Mouse (Mus musculus) liver, embryonic 16.5 days (tissue): ENCODE measurements around the gene Vstm2l. TPM values are rescaled to one million over a fixed set of nuclear protein-coding genes. Genes with fewer than 3 reads are reported as not detected.

Experiments
- ATAC-seq: fragments of 200-750 bp; cut with Nextera tagmentation; 2 replicates; pipeline ENCODE4 v1.8.0; 2017; ENCODE audit warnings: low read depth, mild to moderate bottlenecking, moderate number of reproducible peaks, moderate library complexity
- H3K27ac ChIP-seq: fragments of 300-500 bp; sonication (generic); 2 replicates; pipeline ENCODE4 v1.5.1; 2014; ENCODE audit warnings: mild to moderate bottlenecking, low read length
- H3K27me3 ChIP-seq: fragments of 300-500 bp; sonication (generic); 2 replicates; pipeline ENCODE4 v1.6.1; 2014; ENCODE audit warnings: low read depth, low read length, mixed read lengths; ENCODE audit not compliant: control insufficient read depth, insufficient read depth
- H3K36me3 ChIP-seq: fragments of 300-500 bp; sonication (generic); 2 replicates; pipeline ENCODE4 v1.6.1; 2014; ENCODE audit warnings: mild to moderate bottlenecking; ENCODE audit not compliant: control insufficient read depth, insufficient read depth
- H3K4me1 ChIP-seq: fragments of 300-500 bp; sonication (generic); 2 replicates; pipeline ENCODE4 v1.6.1; 2014; ENCODE audit warnings: low read depth, low read length, mixed read lengths; ENCODE audit not compliant: control insufficient read depth
- H3K4me2 ChIP-seq: fragments of 300-500 bp; sonication (generic); 2 replicates; pipeline ENCODE4 v1.6.1; 2014; ENCODE audit warnings: low read depth, low read length, mixed read lengths
- H3K4me3 ChIP-seq: fragments of 300-500 bp; sonication (generic); 2 replicates; pipeline ENCODE4 v1.5.1; 2014; ENCODE audit warnings: low read depth, mild to moderate bottlenecking, low read length
- H3K9ac ChIP-seq: fragments of 300-500 bp; sonication (generic); 2 replicates; pipeline ENCODE4 v1.6.1; 2014; ENCODE audit warnings: low read depth, low read length
- H3K9me3 ChIP-seq: fragments of 300-500 bp; sonication (generic); replicated peaks from 2 replicates; pipeline ENCODE4 v1.6.1; 2016; ENCODE audit warnings: low read length; ENCODE audit not compliant: control insufficient read depth
- WGBS: fragments of 180-500 bp; shearing (Covaris S2); extraction: QIAGEN DNeasy Blood & Tissue Kit; methylation state at CpG from one replicate; pipeline ENCODE4 v1.1.7; 2014; ENCODE audit not compliant: insufficient replicate concordance; 5-methylcytosine and 5-hydroxymethylcytosine counted together
- polyA plus RNA-seq: library from polyadenylated mRNA; unstranded; fragments of >200 nt; fragmentation: Nextera tagmentation; extraction: Ambion mirVana; gene quantifications from 2 replicates; pipeline ENCODE4 v1.2.1, GENCODE M21; 2015

The Vstm2l gene
- polyA plus RNA-seq, 1 experiment from 2014 or later, result not detected

DNA sequence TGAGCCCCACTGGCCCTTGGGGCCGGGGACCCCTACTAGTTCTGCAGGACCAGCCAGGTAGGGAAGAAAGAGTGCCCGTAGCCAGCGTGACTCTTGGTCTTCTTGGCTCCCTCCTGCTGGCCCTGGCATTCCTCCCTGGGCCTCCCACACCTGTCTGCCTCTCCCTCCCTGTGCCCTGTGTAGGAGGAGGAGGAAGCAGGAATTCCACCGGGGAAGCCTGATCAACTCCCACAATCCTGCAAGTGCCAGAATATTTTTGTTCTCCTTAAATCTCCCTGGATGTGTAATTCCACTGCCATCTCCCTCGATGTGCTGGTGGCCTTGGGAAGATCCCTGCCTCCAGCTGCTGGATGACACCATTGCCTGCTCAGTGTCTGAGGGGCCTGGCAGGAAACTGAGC is 10.1 kb downstream of the Vstm2l start:
- Histone ChIP-seq H3K9ac (no peak overlapping the region), H3K36me3 (no peaks in the 10 kb centered on the region), H3K9me3 (no peaks in the 10 kb centered on the region), H3K27ac (no peak overlapping the region), H3K4me2 (no peak overlapping the region), H3K4me1 (no peaks in the 10 kb centered on the region), H3K4me3 (no peak overlapping the region), H3K27me3 (no peaks in the 10 kb centered on the region; the same call in 1 of the 2 replicates)
- ATAC-seq, result no peak
- WGBS, result 49% methylated on average over 5 of the region's 5 CpGs

DNA sequence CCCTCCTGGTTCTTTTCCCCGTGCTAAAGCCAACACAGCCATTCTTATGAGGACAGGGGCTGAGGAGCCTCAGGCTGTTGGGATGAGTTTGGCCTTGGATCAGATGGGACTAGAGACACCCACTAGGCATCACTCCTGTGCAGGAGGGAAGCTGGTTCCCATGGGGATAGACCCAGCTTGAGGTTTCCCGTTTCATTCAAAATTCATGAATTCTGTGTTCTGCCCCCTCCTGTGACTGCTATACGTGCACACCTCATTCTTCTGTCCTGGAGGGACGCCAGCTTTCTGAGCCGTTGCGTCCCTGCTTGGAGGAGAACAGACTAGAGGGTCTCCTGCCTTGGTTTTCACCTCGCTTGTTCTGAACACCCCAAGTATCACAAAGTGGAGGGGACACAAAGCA is 12.0 kb downstream of the Vstm2l start:
- ATAC-seq, result no peak
- Histone ChIP-seq H3K27me3 (no peaks in the 10 kb centered on the region; the same call in 1 of the 2 replicates), H3K9ac (no peak overlapping the region), H3K4me2 (no peak overlapping the region), H3K9me3 (no peaks in the 10 kb centered on the region), H3K27ac (no peak overlapping the region), H3K4me3 (no peak overlapping the region), H3K36me3 (no peaks in the 10 kb centered on the region), H3K4me1 (no peaks in the 10 kb centered on the region)
- 58% methylated on average over 7 of the region's 7 CpGs for WGBS

DNA sequence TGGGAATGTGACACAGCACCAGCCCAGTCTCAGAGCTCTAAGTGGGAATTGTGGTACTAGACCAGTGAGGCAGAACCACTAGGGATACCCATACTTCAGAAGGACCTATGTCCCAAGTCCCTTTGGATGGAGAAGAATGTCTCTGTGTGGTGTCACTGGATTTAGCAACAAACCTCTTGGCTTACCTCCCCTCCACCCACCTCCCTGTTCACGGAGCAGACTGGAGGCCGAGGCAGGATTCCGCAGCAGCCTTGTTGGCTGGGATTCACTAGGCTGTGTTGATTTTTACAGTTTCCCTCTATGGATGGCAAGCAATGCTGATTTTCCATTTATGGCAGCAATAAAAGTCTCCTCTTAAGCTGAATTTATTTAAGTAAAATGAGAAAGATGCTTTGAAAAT is 12.5 kb downstream of the Vstm2l start:
- H3K9ac ChIP-seq, result no peak overlapping the region
- no peak overlapping the region for H3K4me2 ChIP-seq
- H3K36me3 ChIP-seq, result no peaks in the 10 kb centered on the region
- H3K4me3 ChIP-seq, result no peak overlapping the region
- H3K27ac ChIP-seq, result no peak overlapping the region
- no peaks in the 10 kb centered on the region; the same call in 1 of the 2 replicates for H3K27me3 ChIP-seq
- H3K9me3 ChIP-seq, result no peaks in the 10 kb centered on the region
- 58% methylated on average over 3 of the region's 3 CpGs for WGBS
- H3K4me1 ChIP-seq, result no peaks in the 10 kb centered on the region
- no peak for ATAC-seq

DNA sequence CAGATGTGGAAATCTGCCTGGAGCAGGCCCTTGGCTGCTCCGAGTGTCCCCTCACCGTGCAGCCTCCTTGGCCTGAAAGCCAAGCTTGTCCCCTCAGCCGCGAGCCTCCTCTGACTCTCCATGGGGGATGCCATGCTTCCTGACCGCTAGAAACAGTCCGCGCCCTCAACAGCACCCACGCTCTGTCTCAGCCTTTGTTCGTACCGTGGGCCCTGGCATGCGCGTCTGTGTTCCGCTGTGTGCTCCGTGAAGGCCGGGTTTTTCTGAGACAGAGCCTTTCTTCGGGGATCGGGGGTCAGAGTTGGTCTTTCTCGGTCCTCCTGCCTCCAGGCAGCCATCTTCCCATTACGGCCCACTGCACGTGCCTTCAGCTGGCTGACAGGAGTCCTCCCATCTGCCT is 12.9 kb downstream of the Vstm2l start:
- H3K9ac ChIP-seq, result no peak overlapping the region
- H3K27ac ChIP-seq, result no peak overlapping the region
- no peak overlapping the region for H3K4me2 ChIP-seq
- no peaks in the 10 kb centered on the region for H3K9me3 ChIP-seq
- H3K27me3 ChIP-seq, result no peaks in the 10 kb centered on the region; the same call in 1 of the 2 replicates
- H3K36me3 ChIP-seq, result no peaks in the 10 kb centered on the region
- no peak overlapping the region for H3K4me3 ChIP-seq
- WGBS, result 51% methylated on average over 20 of the region's 20 CpGs
- no peaks in the 10 kb centered on the region for H3K4me1 ChIP-seq
- ATAC-seq, result no peak

DNA sequence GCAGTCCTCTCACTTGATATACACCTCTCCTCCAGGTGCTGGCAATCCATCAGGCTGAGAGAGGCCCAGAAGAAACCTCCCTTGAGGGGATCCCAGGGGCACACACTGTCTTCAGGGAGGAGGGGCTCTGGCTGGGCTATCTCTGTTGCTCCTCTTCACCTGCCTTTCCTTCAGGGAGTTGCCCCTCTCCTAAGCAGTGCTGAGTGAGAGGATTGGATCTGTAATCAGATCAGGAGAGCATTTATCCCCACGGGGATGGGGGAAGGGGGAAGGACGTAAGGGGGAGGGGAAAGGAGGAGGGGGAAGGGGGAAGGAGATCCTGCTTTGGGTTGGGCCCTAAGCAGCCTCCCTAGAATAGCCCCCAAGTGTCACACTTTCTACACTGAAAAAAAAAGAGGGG is 13.4 kb downstream of the Vstm2l start:
- Histone ChIP-seq H3K27ac (no peak overlapping the region), H3K4me3 (no peak overlapping the region), H3K9me3 (no peaks in the 10 kb centered on the region), H3K36me3 (no peaks in the 10 kb centered on the region), H3K4me2 (no peak overlapping the region), H3K9ac (no peak overlapping the region), H3K4me1 (no peaks in the 10 kb centered on the region), H3K27me3 (no peaks in the 10 kb centered on the region; the same call in 1 of the 2 replicates)
- ATAC-seq, result no peak
- WGBS, result 17% methylated on average over 2 of the region's 2 CpGs

DNA sequence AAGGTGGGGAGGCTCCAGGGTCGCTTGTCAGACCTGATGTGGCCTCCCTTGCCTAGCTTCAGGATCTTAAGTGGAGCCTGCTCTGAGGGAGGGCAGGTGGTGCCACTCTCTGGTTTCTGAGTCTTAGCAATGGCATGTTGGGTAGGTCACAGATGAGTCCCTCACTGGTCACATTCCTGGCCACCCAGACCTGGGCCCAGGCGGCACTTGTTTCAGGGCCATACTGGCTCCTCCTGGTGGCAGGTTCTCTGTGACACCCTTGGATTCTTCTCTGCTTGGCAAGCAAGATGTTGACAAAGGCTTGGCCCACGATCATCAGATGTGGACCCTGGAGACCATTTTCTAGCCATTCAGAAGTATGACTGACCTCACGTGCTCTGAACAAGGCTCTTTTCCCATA is 18.2 kb downstream of the Vstm2l start:
- no peak for ATAC-seq
- H3K9ac ChIP-seq, result no peak overlapping the region
- H3K27ac ChIP-seq, result no peak overlapping the region
- no peak overlapping the region for H3K4me3 ChIP-seq
- H3K4me2 ChIP-seq, result no peak overlapping the region
- no peaks in the 10 kb centered on the region for H3K27me3 ChIP-seq
- no peaks in the 10 kb centered on the region for H3K36me3 ChIP-seq
- no peaks in the 10 kb centered on the region for H3K9me3 ChIP-seq
- 48% methylated on average over 4 of the region's 4 CpGs for WGBS
- H3K4me1 ChIP-seq, result peaks cover 4% of the 10 kb centered on the region

DNA sequence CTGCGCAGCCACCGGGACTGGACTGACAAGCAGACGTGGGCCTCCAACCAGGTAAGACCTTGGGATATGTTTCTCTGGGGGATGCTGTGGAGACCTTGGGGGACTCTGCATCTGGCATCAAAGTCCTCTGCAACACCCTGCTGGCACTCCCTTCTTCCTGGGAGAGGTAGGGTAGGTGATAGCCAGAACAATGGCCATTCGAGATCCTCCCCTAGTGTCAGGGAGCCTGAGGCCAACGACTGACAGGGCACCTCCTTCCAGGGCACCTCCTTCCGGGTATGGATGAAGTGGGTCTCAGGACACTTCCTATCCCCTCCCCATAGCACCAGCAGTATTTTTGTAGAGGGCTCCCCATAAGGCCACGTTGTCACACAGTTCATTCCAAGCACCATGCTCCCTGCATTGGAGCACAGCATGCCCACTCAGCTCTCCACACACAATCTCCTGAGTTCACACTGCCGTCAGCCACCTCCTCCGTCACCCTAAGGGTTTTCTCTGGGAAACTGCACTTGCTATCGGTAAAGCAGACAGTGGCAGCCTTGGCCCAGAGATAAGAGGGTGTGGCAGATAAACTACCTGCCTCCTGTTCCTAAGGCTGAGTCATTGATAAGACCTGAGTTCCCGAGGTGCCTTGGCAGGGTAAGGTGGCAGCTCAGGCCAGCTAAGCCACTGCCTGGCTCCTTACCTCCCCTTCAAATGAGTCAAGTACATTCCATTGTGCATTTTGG is 21.2 kb downstream of the Vstm2l start:
- Histone ChIP-seq H3K27ac (no peak overlapping the region), H3K4me1 (peaks cover 4% of the 10 kb centered on the region), H3K4me3 (no peak overlapping the region), H3K4me2 (no peak overlapping the region), H3K27me3 (peaks cover 10% of the 10 kb centered on the region), H3K36me3 (no peaks in the 10 kb centered on the region), H3K9me3 (no peaks in the 10 kb centered on the region), H3K9ac (no peak overlapping the region)
- 33% methylated on average over 11 of the region's 11 CpGs for WGBS
- no peak for ATAC-seq

DNA sequence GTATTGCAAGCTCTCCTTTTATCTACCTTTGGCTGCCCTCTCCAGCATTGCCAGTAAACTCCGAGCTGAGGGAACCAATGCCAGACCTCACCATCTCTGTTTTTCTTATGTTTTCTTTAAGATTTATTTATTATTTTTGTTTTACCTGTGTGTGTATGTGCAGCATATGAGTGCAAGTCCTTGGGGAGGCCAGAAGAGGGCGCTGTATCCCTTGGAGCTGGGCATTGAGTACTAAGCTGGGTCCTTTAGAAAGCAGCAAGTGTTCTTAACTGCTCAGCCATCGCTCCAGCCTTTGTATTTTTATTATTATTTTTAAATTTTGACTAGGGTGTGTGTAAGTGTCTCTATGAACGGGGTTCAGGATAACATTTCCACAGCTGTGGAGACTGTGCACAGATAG is 22.2 kb downstream of the Vstm2l start:
- WGBS, result 62% methylated on average over 4 of the region's 4 CpGs
- no peaks in the 10 kb centered on the region for H3K36me3 ChIP-seq
- no peak overlapping the region for H3K4me3 ChIP-seq
- ATAC-seq, result no peak
- peaks cover 4% of the 10 kb centered on the region for H3K4me1 ChIP-seq
- H3K27ac ChIP-seq, result no peak overlapping the region
- H3K9me3 ChIP-seq, result no peaks in the 10 kb centered on the region
- H3K9ac ChIP-seq, result no peak overlapping the region
- no peak overlapping the region for H3K4me2 ChIP-seq
- peaks cover 21% of the 10 kb centered on the region for H3K27me3 ChIP-seq

DNA sequence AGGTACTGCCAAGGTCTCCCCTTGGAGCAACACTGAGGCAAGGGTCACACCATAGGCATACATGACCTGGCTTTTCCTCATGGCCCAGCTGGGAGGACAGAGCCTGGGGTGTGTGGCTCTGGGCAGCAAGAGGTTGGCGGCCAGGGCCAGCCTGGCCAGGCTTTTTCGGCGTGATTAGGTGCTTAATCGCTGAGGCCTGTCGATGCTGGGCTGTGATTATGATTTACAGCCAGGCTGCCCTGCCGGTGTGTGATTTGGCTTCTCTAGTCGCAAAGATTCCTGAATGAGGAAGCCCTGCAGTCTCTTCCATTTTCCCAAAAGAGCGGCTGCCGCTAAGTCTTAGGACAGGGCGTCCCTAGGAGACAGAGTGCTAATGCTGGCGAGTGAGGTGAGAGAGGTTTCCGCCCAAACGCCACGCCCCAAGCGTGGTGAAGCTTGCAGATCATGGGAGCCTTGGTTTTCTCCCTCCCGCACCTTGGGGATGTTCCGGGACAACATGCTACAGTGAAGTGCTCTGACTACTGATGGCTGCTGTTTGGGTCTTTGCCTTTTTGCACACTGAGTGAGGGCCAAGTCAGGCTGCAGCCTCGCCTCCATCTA is 26.2 kb downstream of the Vstm2l start:
- no peak overlapping the region for H3K4me3 ChIP-seq
- H3K4me1 ChIP-seq, result peaks cover 2% of the 10 kb centered on the region
- no peaks in the 10 kb centered on the region for H3K9me3 ChIP-seq
- no peak for ATAC-seq
- H3K4me2 ChIP-seq, result no peak overlapping the region
- H3K9ac ChIP-seq, result no peak overlapping the region
- 6% methylated on average over 18 of the region's 18 CpGs for WGBS
- H3K27me3 ChIP-seq, result peaks cover 51% of the 10 kb centered on the region
- H3K36me3 ChIP-seq, result no peaks in the 10 kb centered on the region
- H3K27ac ChIP-seq, result no peak overlapping the region
